Mouse (Mus musculus) lung, postnatal 0 days (tissue): ENCODE results near the gene Ssbp2.

Experiments used
- CTCF ChIP-seq: IDR thresholded peaks from 2 replicates; pipeline ENCODE4 v1.5.1; 2016; ENCODE audit warnings: antibody characterized with exemption, mild to moderate bottlenecking
- EP300 ChIP-seq: IDR thresholded peaks from 2 replicates; pipeline ENCODE4 v1.6.1; 2016; ENCODE audit warnings: antibody characterized with exemption, mild to moderate bottlenecking, control low read depth

GRCm38 (mm10) chr13:91638836-91639235 is 178.8 kb downstream of the Ssbp2 start:
- TF ChIP-seq CTCF (no peak), EP300 (no peak)
